Mouse (Mus musculus): Measurements from ENCODE around the gene Dpp3.

DNA sequence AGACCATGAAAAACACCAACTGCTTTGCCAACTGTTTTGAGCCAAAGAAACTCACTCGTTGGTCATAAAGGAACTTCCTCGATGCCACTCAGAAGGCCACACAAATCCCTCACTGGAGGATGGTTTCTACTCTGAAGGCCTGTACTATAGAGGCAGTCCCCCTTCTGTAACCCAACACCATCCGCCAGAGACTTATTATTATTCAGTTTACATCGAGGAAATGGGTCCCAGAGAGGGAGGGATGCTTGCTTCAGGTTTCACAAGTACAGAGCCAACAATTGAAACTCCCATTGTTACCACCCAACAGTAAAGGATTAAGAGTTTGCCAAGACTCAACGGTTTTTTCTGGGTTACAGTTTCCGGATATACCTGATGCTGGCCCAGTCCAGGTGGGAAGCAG, 17.5 kb upstream of the Dpp3 start:
- TF ChIP-seq CTCF (IDR thresholded peaks at IDR 0.05; ENCODE audit: control insufficient read depth, insufficient read depth, insufficient read length), result no peak
- no peak for TF ChIP-seq MYOD1 (IDR thresholded peaks at IDR 0.05; ENCODE audit: control insufficient read depth, insufficient read length, low read depth)
- TF ChIP-seq MAX (IDR thresholded peaks at IDR 0.05), result no peak
